Comparison of ENCODE assay signal across 8 mouse cellular contexts in the genomic region with DNA sequence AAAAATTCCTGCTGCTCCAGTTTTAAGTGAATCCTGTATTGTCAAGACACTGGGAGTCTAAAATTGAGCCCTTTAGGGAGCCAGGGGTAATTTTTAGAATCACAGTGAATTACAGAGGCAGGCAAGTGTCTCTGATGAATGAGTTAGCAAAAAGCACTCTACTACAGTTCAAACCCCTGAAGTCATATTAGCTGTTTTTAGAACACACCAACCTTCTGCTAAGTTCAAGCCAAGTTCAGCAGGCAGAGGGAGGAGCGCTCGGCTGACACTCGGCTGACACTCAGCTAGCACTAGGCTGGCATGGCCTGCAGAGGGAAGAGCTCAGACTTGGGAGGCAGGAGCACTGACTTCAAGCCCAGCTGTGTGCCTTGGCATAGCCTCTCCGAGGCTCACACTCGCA.
DNase-seq lines count a peak whose midpoint lies in the region.

No protein-coding gene starts in this region.

- intact Hi-C loops in heart, postnatal 14 days (cut with DNase I) = loop anchor here (5.0 kb wide), 1 partner anchor 65 kb away; a partner anchor contains a TSS

- DNase-seq in adrenal gland, adult (ENCODE audit: inconsistent age in 2 of 2, low spot score in 1 of 2) = peak; percentile 75 to 82
- DNase-seq in adrenal gland, postnatal 4 days (ENCODE audit: low spot score in 2 of 2) = no peak
- DNase-seq in ovary, adult 18-20 months (ENCODE audit: low spot score) = peak; percentile 51
- no peak for DNase-seq in ovary, postnatal 10 days (ENCODE audit: low spot score)
- peak; percentile 38 to 56 for DNase-seq in heart, postnatal 14 days
- peak; percentile 70 for DNase-seq in telencephalon, adult 2 months (ENCODE audit: low read depth, low spot score)
- DNase-seq in cerebellum, postnatal 14 days = no peak
- no peak for DNase-seq in layer of hippocampus, postnatal 36 days

Comparison
In these comparisons a context has a peak if more than half of its experiments do, and no peak if none do; other contexts are left out.
1. DNase-seq: peak in adrenal gland, adult (2 of 2), ovary, adult 18-20 months (single experiment), heart, postnatal 14 days (2 of 2) and telencephalon, adult 2 months (single experiment); none in adrenal gland, postnatal 4 days (0 of 2), ovary, postnatal 10 days (single experiment), cerebellum, postnatal 14 days (0 of 2) and layer of hippocampus, postnatal 36 days (0 of 2).